Mouse (Mus musculus) forebrain, embryonic 16.5 days (tissue): Measurements from ENCODE around the gene D930020B18Rik. TPM values are rescaled to one million over a fixed set of nuclear protein-coding genes. Genes with fewer than 3 reads are reported as not detected.

Experiments used
- ATAC-seq: fragments of 200-750 bp; cut with Nextera tagmentation; 2 replicates; pipeline ENCODE4 v1.8.0; 2017; ENCODE audit warnings: mild to moderate bottlenecking, moderate library complexity
- H3K27ac ChIP-seq: fragments of 300-500 bp; sonication (generic); 2 replicates; pipeline ENCODE4 v1.5.1; 2014; ENCODE audit warnings: low read length, control low read depth
- H3K27me3 ChIP-seq: fragments of 300-500 bp; sonication (generic); replicated peaks from 2 replicates; pipeline ENCODE4 v1.6.1; 2014; ENCODE audit warnings: low read length; ENCODE audit not compliant: control insufficient read depth, insufficient read depth
- H3K36me3 ChIP-seq: fragments of 300-500 bp; sonication (generic); 2 replicates; pipeline ENCODE4 v1.6.1; 2014; ENCODE audit not compliant: control insufficient read depth, insufficient read depth
- H3K4me1 ChIP-seq: fragments of 300-500 bp; sonication (generic); replicated peaks from 2 replicates; pipeline ENCODE4 v1.6.1; 2014; ENCODE audit warnings: low read length; ENCODE audit not compliant: control insufficient read depth, insufficient read depth
- H3K4me2 ChIP-seq: fragments of 300-500 bp; sonication (generic); 2 replicates; pipeline ENCODE4 v1.6.1; 2014; ENCODE audit warnings: mild to moderate bottlenecking, low read length, control low read depth
- H3K4me3 ChIP-seq: fragments of 300-500 bp; sonication (generic); replicated peaks from 2 replicates; pipeline ENCODE4 v1.5.1; 2014; ENCODE audit warnings: mild to moderate bottlenecking, low read length, control low read depth
- H3K9ac ChIP-seq: fragments of 300-500 bp; sonication (generic); replicated peaks from 2 replicates; pipeline ENCODE4 v1.6.1; 2014; ENCODE audit warnings: low read depth, low read length, control low read depth
- H3K9me3 ChIP-seq: fragments of 300-500 bp; sonication (generic); 2 replicates; pipeline ENCODE4 v1.6.1; 2016; ENCODE audit warnings: low read length; ENCODE audit not compliant: control insufficient read depth
- WGBS: fragments of 180-500 bp; shearing (Covaris S2); extraction: QIAGEN DNeasy Blood & Tissue Kit; methylation state at CpG from one replicate; pipeline ENCODE4 v1.1.7; 2014; 5-methylcytosine and 5-hydroxymethylcytosine counted together
- polyA plus RNA-seq: library from polyadenylated mRNA; unstranded; fragments of >200 nt; fragmentation: Nextera tagmentation; extraction: Ambion mirVana; gene quantifications from 2 replicates; pipeline ENCODE4 v1.2.1, GENCODE M21; 2015

Gene D930020B18Rik
- polyA plus RNA-seq, 1 experiment from 2014 or later = 0.27 TPM

- no peaks in the 10 kb centered on the region for H3K36me3 ChIP-seq
- peak; percentile 82 for ATAC-seq
- H3K9ac ChIP-seq = no peak overlapping the region
- H3K27ac ChIP-seq = no peak overlapping the region
- no peaks in the 10 kb centered on the region for H3K27me3 ChIP-seq
- no peaks in the 10 kb centered on the region for H3K4me1 ChIP-seq
- no peaks in the 10 kb centered on the region for H3K9me3 ChIP-seq
- H3K4me2 ChIP-seq = no peak overlapping the region
- WGBS = 22% methylated on average over 15 of the region's 15 CpGs
- no peak overlapping the region for H3K4me3 ChIP-seq
Observed at GRCm38 (mm10) chr10:121689591-121690314, 48.4 kb downstream of the D930020B18Rik start.

GRCm38 (mm10) chr10:121692944-121693579 lies 51.7 kb downstream of the D930020B18Rik start:
- H3K27ac ChIP-seq = no peak overlapping the region
- 58% methylated on average over 18 of the region's 18 CpGs for WGBS
- H3K36me3 ChIP-seq = no peaks in the 10 kb centered on the region
- no peaks in the 10 kb centered on the region for H3K27me3 ChIP-seq
- no peak for ATAC-seq
- H3K9ac ChIP-seq = no peak overlapping the region
- no peaks in the 10 kb centered on the region for H3K9me3 ChIP-seq
- no peak overlapping the region for H3K4me3 ChIP-seq
- no peak overlapping the region for H3K4me2 ChIP-seq
- H3K4me1 ChIP-seq = no peaks in the 10 kb centered on the region

- ATAC-seq = no peak
- Histone ChIP-seq H3K4me2 (no peak overlapping the region), H3K36me3 (no peaks in the 10 kb centered on the region), H3K9me3 (no peaks in the 10 kb centered on the region), H3K27ac (no peak overlapping the region), H3K4me3 (no peak overlapping the region), H3K4me1 (no peaks in the 10 kb centered on the region), H3K9ac (no peak overlapping the region), H3K27me3 (no peaks in the 10 kb centered on the region)
- WGBS = 87% methylated on average over 11 of the region's 11 CpGs
Observed at GRCm38 (mm10) chr10:121694567-121694966, 53.2 kb downstream of the D930020B18Rik start.

GRCm38 (mm10) chr10:121701296-121702248 lies 60.2 kb downstream of the D930020B18Rik start:
- no peaks in the 10 kb centered on the region for H3K4me1 ChIP-seq
- no peaks in the 10 kb centered on the region for H3K9me3 ChIP-seq
- H3K36me3 ChIP-seq = no peaks in the 10 kb centered on the region
- H3K27me3 ChIP-seq = no peaks in the 10 kb centered on the region
- ATAC-seq = peak; percentile 47; the same call in 1 of the 2 replicates
- no peak overlapping the region for H3K27ac ChIP-seq
- no peak overlapping the region for H3K4me3 ChIP-seq
- H3K9ac ChIP-seq = no peak overlapping the region
- WGBS = 64% methylated on average over 11 of the region's 11 CpGs
- no peak overlapping the region for H3K4me2 ChIP-seq

- Histone ChIP-seq H3K4me1 (no peaks in the 10 kb centered on the region), H3K9ac (no peak overlapping the region), H3K36me3 (no peaks in the 10 kb centered on the region), H3K27me3 (no peaks in the 10 kb centered on the region), H3K4me2 (no peak overlapping the region), H3K4me3 (no peak overlapping the region), H3K27ac (no peak overlapping the region), H3K9me3 (no peaks in the 10 kb centered on the region)
- no peak for ATAC-seq
- WGBS = 72% methylated on average over 6 of the region's 6 CpGs
Observed at GRCm38 (mm10) chr10:121703619-121704018, 62.2 kb downstream of the D930020B18Rik start.

- ATAC-seq = no peak
- H3K27me3 ChIP-seq = no peaks in the 10 kb centered on the region
- WGBS = 91% methylated on average over 6 of the region's 6 CpGs
Observed at GRCm38 (mm10) chr10:121704871-121705270, 63.5 kb downstream of the D930020B18Rik start.

GRCm38 (mm10) chr10:121705399-121706163 lies 64.2 kb downstream of the D930020B18Rik start:
- H3K9me3 ChIP-seq = no peaks in the 10 kb centered on the region
- H3K4me2 ChIP-seq = no peak overlapping the region
- H3K9ac ChIP-seq = no peak overlapping the region
- H3K27me3 ChIP-seq = no peaks in the 10 kb centered on the region
- no peak overlapping the region for H3K4me3 ChIP-seq
- no peak overlapping the region for H3K27ac ChIP-seq
- ATAC-seq = no peak
- H3K36me3 ChIP-seq = no peaks in the 10 kb centered on the region
- WGBS = 89% methylated on average over 15 of the region's 15 CpGs
- no peaks in the 10 kb centered on the region for H3K4me1 ChIP-seq

More at GRCm38 (mm10) chr10:121704871-121705270, 63.5 kb downstream of the D930020B18Rik start:
- Histone ChIP-seq H3K36me3 (no peaks in the 10 kb centered on the region), H3K9ac (no peak overlapping the region), H3K4me1 (no peaks in the 10 kb centered on the region), H3K27ac (no peak overlapping the region), H3K9me3 (no peaks in the 10 kb centered on the region), H3K4me3 (no peak overlapping the region), H3K4me2 (no peak overlapping the region)

- Histone ChIP-seq H3K4me2 (no peak overlapping the region), H3K27me3 (no peaks in the 10 kb centered on the region), H3K9ac (no peak overlapping the region), H3K4me3 (no peak overlapping the region), H3K27ac (no peak overlapping the region), H3K4me1 (no peaks in the 10 kb centered on the region), H3K9me3 (no peaks in the 10 kb centered on the region; the same call in 1 of the 2 replicates), H3K36me3 (no peaks in the 10 kb centered on the region)
- no peak for ATAC-seq
Observed at GRCm38 (mm10) chr10:121716862-121717261, 75.5 kb downstream of the D930020B18Rik start.
